ENCODE assay signal across 11 mouse cellular contexts in genomic region chr1:98031802-98032201, GRCm38 (mm10).
DNase-seq lines count a peak whose midpoint lies in the region; ATAC-seq and TF ChIP-seq lines count a peak whose summit lies in the region.
"Had no signal": no experiment of that assay in that cellular context is flagged by ENCODE, and none has a peak within 500 bp of the region (broad histone marks: within the 10 kb centered on the region; RNA-seq: fewer than 3 reads in every experiment).

No protein-coding gene starts in this region.

- ATAC-seq in neural tube, embryonic 15.5 days (ENCODE audit: low FRiP score), result peak; percentile 63
- ATAC-seq in CD4-positive, CD25-positive, alpha-beta regulatory T cell, adult 4 months, result no peak
- ATAC-seq in intestine, embryonic 16.5 days, result no peak
- ATAC-seq: liver, embryonic 12.5 days had no signal

- TF ChIP-seq POLR2A in heart, adult 2 months (IDR thresholded peaks at IDR 0.05; ENCODE audit: insufficient read depth, low read depth, low read length), result no peak
- TF ChIP-seq POLR2A in cortical plate, adult 2 months (IDR thresholded peaks at IDR 0.05; ENCODE audit: extremely low read depth, insufficient read depth, low read length), result no peak

- H3K9ac ChIP-seq in heart, adult 2 months (ENCODE audit: low read depth, low read length), result no peak overlapping the region
- no peak overlapping the region for H3K9ac ChIP-seq in neural tube, embryonic 15.5 days (replicated peaks)
- no peak overlapping the region for H3K9ac ChIP-seq in intestine, embryonic 16.5 days (ENCODE audit: low read depth, low read length)
- H3K9ac ChIP-seq: liver, embryonic 12.5 days had no signal

- DNase-seq in heart, adult 2 months, result no peak
- DNase-seq in heart, embryonic 10.5 days (ENCODE audit: low spot score), result no peak
- DNase-seq in layer of hippocampus, adult 8-10 months (ENCODE audit: low spot score in 2 of 2), result peak; percentile 73 to 80
- DNase-seq in Muller cell, postnatal 12 days (ENCODE audit: inconsistent ontology term), result no peak
- DNase-seq: adrenal gland, adult 2 months had no signal

- H3K79me2 ChIP-seq in heart, adult 2 months (replicated peaks; ENCODE audit: control insufficient read depth, insufficient read depth, low read length), result no peaks in the 10 kb centered on the region

- peaks cover 2% of the 10 kb centered on the region; the same call in 1 of the 2 replicates for H3K36me3 ChIP-seq in heart, adult 2 months (ENCODE audit: control insufficient read depth, insufficient read depth, low read length)
- no peaks in the 10 kb centered on the region for H3K36me3 ChIP-seq in heart, embryonic 10.5 days
- H3K36me3 ChIP-seq in neural tube, embryonic 15.5 days, result no peaks in the 10 kb centered on the region
- no peaks in the 10 kb centered on the region for H3K36me3 ChIP-seq in intestine, embryonic 16.5 days (ENCODE audit: control insufficient read depth, insufficient read depth, low read length)
- H3K36me3 ChIP-seq: liver, embryonic 12.5 days had no signal

- H3K4me2 ChIP-seq in neural tube, embryonic 15.5 days, result no peak overlapping the region
- no peak overlapping the region for H3K4me2 ChIP-seq in intestine, embryonic 16.5 days (ENCODE audit: low read depth, low read length)
- H3K4me2 ChIP-seq: liver, embryonic 12.5 days had no signal

- no peaks in the 10 kb centered on the region for H3K4me1 ChIP-seq in heart, adult 2 months (ENCODE audit: control insufficient read depth, insufficient read depth, low read length)
- no peaks in the 10 kb centered on the region; the same call in 1 of the 2 replicates for H3K4me1 ChIP-seq in heart, embryonic 10.5 days
- H3K4me1 ChIP-seq in cortical plate, adult 2 months (ENCODE audit: control insufficient read depth, insufficient read depth, low read length), result no peaks in the 10 kb centered on the region
- H3K4me1 ChIP-seq in neural tube, embryonic 15.5 days, result no peaks in the 10 kb centered on the region
- H3K4me1 ChIP-seq in intestine, embryonic 16.5 days (ENCODE audit: control insufficient read depth, insufficient read depth, low read length), result no peaks in the 10 kb centered on the region

- WGBS in heart, adult 2 months, result 90% methylated on average over 8 of the region's 8 CpGs
- WGBS in heart, embryonic 10.5 days, result 80% methylated on average over 8 of the region's 8 CpGs
- WGBS in neural tube, embryonic 15.5 days, result 72% methylated on average over 8 of the region's 8 CpGs
- WGBS in intestine, embryonic 16.5 days, result 85% methylated on average over 8 of the region's 8 CpGs

- H3K9me3 ChIP-seq in heart, embryonic 10.5 days, result no peaks in the 10 kb centered on the region
- no peaks in the 10 kb centered on the region for H3K9me3 ChIP-seq in neural tube, embryonic 15.5 days (replicated peaks)
- H3K9me3 ChIP-seq in intestine, embryonic 16.5 days (ENCODE audit: control insufficient read depth, low read length), result no peaks in the 10 kb centered on the region
- H3K9me3 ChIP-seq: liver, embryonic 12.5 days had no signal

- no peak for TF ChIP-seq EP300 in heart, adult 2 months (IDR thresholded peaks at IDR 0.05; ENCODE audit: insufficient read depth, low read depth, low read length)

- H3K4me3 ChIP-seq in heart, adult 2 months, result no peak overlapping the region
- no peak overlapping the region for H3K4me3 ChIP-seq in heart, embryonic 10.5 days
- no peak overlapping the region for H3K4me3 ChIP-seq in cortical plate, adult 2 months (ENCODE audit: insufficient read depth, low read length)
- H3K4me3 ChIP-seq in neural tube, embryonic 15.5 days (replicated peaks), result no peak overlapping the region
- H3K4me3 ChIP-seq in intestine, embryonic 16.5 days (ENCODE audit: low read length), result no peak overlapping the region
- H3K4me3 ChIP-seq: liver, embryonic 12.5 days had no signal

- peak; percentile 26 for TF ChIP-seq CTCF in heart, adult 2 months (IDR thresholded peaks at IDR 0.05)
- peak; percentile 47 for TF ChIP-seq CTCF in cortical plate, adult 2 months (IDR thresholded peaks at IDR 0.05; ENCODE audit: extremely low read depth, insufficient read depth, low read length)

- no peak overlapping the region for H3K27ac ChIP-seq in heart, adult 2 months
- H3K27ac ChIP-seq in heart, embryonic 10.5 days, result no peak overlapping the region
- H3K27ac ChIP-seq in cortical plate, adult 2 months (ENCODE audit: insufficient read depth, low read length), result no peak overlapping the region
- no peak overlapping the region for H3K27ac ChIP-seq in neural tube, embryonic 15.5 days (replicated peaks)
- no peak overlapping the region for H3K27ac ChIP-seq in intestine, embryonic 16.5 days (ENCODE audit: low read length)
- H3K27ac ChIP-seq: liver, embryonic 12.5 days had no signal

- intact Hi-C loops in heart, adult 2 months (cut with DNase I), result no loop called here

- no peaks in the 10 kb centered on the region for H3K27me3 ChIP-seq in heart, adult 2 months (ENCODE audit: control insufficient read depth, insufficient read depth, low read length)
- no peaks in the 10 kb centered on the region for H3K27me3 ChIP-seq in heart, embryonic 10.5 days (ENCODE audit: insufficient read depth, poor library complexity, severe bottlenecking)
- no peaks in the 10 kb centered on the region for H3K27me3 ChIP-seq in neural tube, embryonic 15.5 days (replicated peaks)
- H3K27me3 ChIP-seq in intestine, embryonic 16.5 days (replicated peaks; ENCODE audit: control insufficient read depth, insufficient read depth, low read length), result no peaks in the 10 kb centered on the region
- H3K27me3 ChIP-seq: CH12.LX; liver, embryonic 12.5 days had no signal

Comparison
In these comparisons a context has a peak if more than half of its experiments do, and no peak if none do; other contexts are left out.
1. DNase-seq: peak in layer of hippocampus, adult 8-10 months (2 of 2); none in heart, adult 2 months (0 of 2), heart, embryonic 10.5 days (single experiment) and Muller cell, postnatal 12 days (single experiment).